Mouse (Mus musculus): ENCODE measurements around the gene Sgip1. TPM values are rescaled to one million over a fixed set of nuclear protein-coding genes. Genes with fewer than 3 reads are reported as not detected.

Gene Sgip1
- total and polyA plus RNA-seq, 2 experiments from 2014 or later, result 51.4 to 78.0 TPM

- DNase-seq (ENCODE audit: low spot score) (no peak), ATAC-seq (ENCODE audit: low FRiP score) (no peak)
- no peak overlapping the region for H3K27ac ChIP-seq (ENCODE audit: low read depth, low read length)
- H3K4me2 ChIP-seq (ENCODE audit: low read depth, low read length, poor library complexity, severe bottlenecking), result no peak overlapping the region
- no peak overlapping the region for H3K9ac ChIP-seq (replicated peaks; ENCODE audit: low read length, poor library complexity, severe bottlenecking)
- H3K36me3 ChIP-seq (ENCODE audit: insufficient read depth, low read length), result peaks cover 22% of the 10 kb centered on the region; the same call in 1 of the 2 replicates
- H3K4me3 ChIP-seq (ENCODE audit: low read depth, low read length), result no peak overlapping the region
- H3K4me1 ChIP-seq (ENCODE audit: insufficient read depth, low read length), result no peaks in the 10 kb centered on the region
- H3K27me3 ChIP-seq (ENCODE audit: insufficient read depth, low read length), result no peaks in the 10 kb centered on the region
- H3K9me3 ChIP-seq (ENCODE audit: low read length), result no peaks in the 10 kb centered on the region
- WGBS, result 84% methylated on average over 7 of the region's 7 CpGs
- no peak for TF ChIP-seq CTCF (IDR thresholded peaks at IDR 0.05)
Observed at GRCm38 (mm10) chr4:102930679-102931078, 189.6 kb downstream of the Sgip1 start.

- no peak overlapping the region for H3K4me2 ChIP-seq (ENCODE audit: low read depth, low read length, poor library complexity, severe bottlenecking)
- no peaks in the 10 kb centered on the region for H3K4me1 ChIP-seq (ENCODE audit: insufficient read depth, low read length)
- no peaks in the 10 kb centered on the region for H3K9me3 ChIP-seq (ENCODE audit: low read length)
- no peak overlapping the region for H3K4me3 ChIP-seq (ENCODE audit: low read depth, low read length)
- WGBS, result 78% methylated on average over 3 of the region's 3 CpGs
- no peak overlapping the region for H3K9ac ChIP-seq (replicated peaks; ENCODE audit: low read length, poor library complexity, severe bottlenecking)
- no peak for TF ChIP-seq CTCF (IDR thresholded peaks at IDR 0.05)
- ATAC-seq (ENCODE audit: low FRiP score), result no peak
- no peak overlapping the region for H3K27ac ChIP-seq (ENCODE audit: low read depth, low read length)
- H3K27me3 ChIP-seq (ENCODE audit: insufficient read depth, low read length), result no peaks in the 10 kb centered on the region
- peaks cover 15% of the 10 kb centered on the region; the same call in 1 of the 2 replicates for H3K36me3 ChIP-seq (ENCODE audit: insufficient read depth, low read length)
- no peak for DNase-seq (ENCODE audit: low spot score)
Observed at GRCm38 (mm10) chr4:102940266-102940665, 199.2 kb downstream of the Sgip1 start.

- H3K9me3 ChIP-seq (ENCODE audit: low read length), result no peaks in the 10 kb centered on the region
- WGBS, result 86% methylated on average over 4 of the region's 4 CpGs
- no peak for ATAC-seq (ENCODE audit: low FRiP score)
- H3K27ac ChIP-seq (ENCODE audit: low read depth, low read length), result no peak overlapping the region
- peaks cover 12% of the 10 kb centered on the region; the same call in 1 of the 2 replicates for H3K36me3 ChIP-seq (ENCODE audit: insufficient read depth, low read length)
- H3K27me3 ChIP-seq (ENCODE audit: insufficient read depth, low read length), result no peaks in the 10 kb centered on the region
- DNase-seq (ENCODE audit: low spot score), result no peak
- H3K4me3 ChIP-seq (ENCODE audit: low read depth, low read length), result no peak overlapping the region
- H3K4me2 ChIP-seq (ENCODE audit: low read depth, low read length, poor library complexity, severe bottlenecking), result no peak overlapping the region
- H3K4me1 ChIP-seq (ENCODE audit: insufficient read depth, low read length), result no peaks in the 10 kb centered on the region
- H3K9ac ChIP-seq (replicated peaks; ENCODE audit: low read length, poor library complexity, severe bottlenecking), result no peak overlapping the region
- TF ChIP-seq CTCF (IDR thresholded peaks at IDR 0.05), result no peak
Observed at GRCm38 (mm10) chr4:102940738-102941137, 199.6 kb downstream of the Sgip1 start.

GRCm38 (mm10) chr4:102944325-102944724 lies 203.2 kb downstream of the Sgip1 start:
- H3K9ac ChIP-seq (replicated peaks; ENCODE audit: low read length, poor library complexity, severe bottlenecking), result no peak overlapping the region
- no peak overlapping the region for H3K4me2 ChIP-seq (ENCODE audit: low read depth, low read length, poor library complexity, severe bottlenecking)
- TF ChIP-seq CTCF (IDR thresholded peaks at IDR 0.05), result no peak
- H3K27me3 ChIP-seq (ENCODE audit: insufficient read depth, low read length), result no peaks in the 10 kb centered on the region
- 83% methylated on average over 6 of the region's 6 CpGs for WGBS
- peaks cover 12% of the 10 kb centered on the region; the same call in 1 of the 2 replicates for H3K36me3 ChIP-seq (ENCODE audit: insufficient read depth, low read length)
- no peaks in the 10 kb centered on the region for H3K9me3 ChIP-seq (ENCODE audit: low read length)
- no peaks in the 10 kb centered on the region for H3K4me1 ChIP-seq (ENCODE audit: insufficient read depth, low read length)
- DNase-seq (ENCODE audit: low spot score), result no peak
- no peak overlapping the region for H3K27ac ChIP-seq (ENCODE audit: low read depth, low read length)
- H3K4me3 ChIP-seq (ENCODE audit: low read depth, low read length), result no peak overlapping the region
- no peak for ATAC-seq (ENCODE audit: low FRiP score)

GRCm38 (mm10) chr4:102952476-102952875 lies 211.4 kb downstream of the Sgip1 start:
- no peak overlapping the region for H3K4me2 ChIP-seq (ENCODE audit: low read depth, low read length, poor library complexity, severe bottlenecking)
- no peaks in the 10 kb centered on the region for H3K4me1 ChIP-seq (ENCODE audit: insufficient read depth, low read length)
- H3K27ac ChIP-seq (ENCODE audit: low read depth, low read length), result no peak overlapping the region
- no peaks in the 10 kb centered on the region for H3K27me3 ChIP-seq (ENCODE audit: insufficient read depth, low read length)
- TF ChIP-seq CTCF (IDR thresholded peaks at IDR 0.05), result no peak
- no peak for ATAC-seq (ENCODE audit: low FRiP score)
- H3K36me3 ChIP-seq (ENCODE audit: insufficient read depth, low read length), result peaks cover 5% of the 10 kb centered on the region; the same call in 1 of the 2 replicates
- no peak for DNase-seq (ENCODE audit: low spot score)
- no peak overlapping the region for H3K9ac ChIP-seq (replicated peaks; ENCODE audit: low read length, poor library complexity, severe bottlenecking)
- WGBS, result 86% methylated on average over 2 of the region's 2 CpGs
- H3K9me3 ChIP-seq (ENCODE audit: low read length), result no peaks in the 10 kb centered on the region
- H3K4me3 ChIP-seq (ENCODE audit: low read depth, low read length), result no peak overlapping the region

GRCm38 (mm10) chr4:102955294-102955956 lies 214.3 kb downstream of the Sgip1 start:
- H3K27ac ChIP-seq (ENCODE audit: low read depth, low read length), result no peak overlapping the region
- H3K4me3 ChIP-seq (ENCODE audit: low read depth, low read length), result no peak overlapping the region
- peaks cover 5% of the 10 kb centered on the region; the same call in 1 of the 2 replicates for H3K36me3 ChIP-seq (ENCODE audit: insufficient read depth, low read length)
- no peak for TF ChIP-seq CTCF (IDR thresholded peaks at IDR 0.05)
- H3K9me3 ChIP-seq (ENCODE audit: low read length), result no peaks in the 10 kb centered on the region
- WGBS, result 72% methylated on average over 17 of the region's 17 CpGs
- ATAC-seq (ENCODE audit: low FRiP score) (no peak), DNase-seq (ENCODE audit: low spot score) (no peak)
- no peaks in the 10 kb centered on the region for H3K4me1 ChIP-seq (ENCODE audit: insufficient read depth, low read length)
- no peak overlapping the region for H3K9ac ChIP-seq (replicated peaks; ENCODE audit: low read length, poor library complexity, severe bottlenecking)
- H3K27me3 ChIP-seq (ENCODE audit: insufficient read depth, low read length), result no peaks in the 10 kb centered on the region
- no peak overlapping the region for H3K4me2 ChIP-seq (ENCODE audit: low read depth, low read length, poor library complexity, severe bottlenecking)

Data from midbrain, postnatal 0 days (tissue).